Mouse (Mus musculus): Measurements from ENCODE around the gene Rnf113a2. TPM values are rescaled to one million over a fixed set of nuclear protein-coding genes. Genes with fewer than 3 reads are reported as not detected.

The Rnf113a2 gene
- total and polyA plus RNA-seq, 2 experiments from 2014 or later: 9.4 to 20.9 TPM

GRCm38 (mm10) chr12:84385408-84385807 is 31.6 kb upstream of the Rnf113a2 start:
- Histone ChIP-seq H3K4me3 (ENCODE audit: low read depth, low read length) (no peak overlapping the region), H3K27me3 (ENCODE audit: control insufficient read depth, insufficient read depth, low read length) (no peaks in the 10 kb centered on the region), H3K4me2 (ENCODE audit: low read depth, low read length) (no peak overlapping the region), H3K4me1 (ENCODE audit: control insufficient read depth, insufficient read depth) (peaks cover 31% of the 10 kb centered on the region), H3K36me3 (replicated peaks; ENCODE audit: control insufficient read depth, insufficient read depth, low read length) (peaks cover 29% of the 10 kb centered on the region; the same call in 1 of the 2 replicates), H3K9me3 (replicated peaks; ENCODE audit: control insufficient read depth, low read length) (no peaks in the 10 kb centered on the region), H3K27ac (ENCODE audit: low read depth) (peak overlapping the region; percentile 95), H3K9ac (replicated peaks; ENCODE audit: low read depth, low read length) (0 out of 2 replicates have a peak overlapping the region, but pooled peaks have one; percentile 30)
- ATAC-seq (ENCODE audit: insufficient read depth, low read depth) (no peak), DNase-seq (ENCODE audit: low spot score) (no peak)
- TF ChIP-seq CTCF (IDR thresholded peaks at IDR 0.05; ENCODE audit: low read depth) (no peak), EP300 (IDR thresholded peaks at IDR 0.05; ENCODE audit: low read depth) (no peak)
- 79% methylated on average over 4 of the region's 4 CpGs for WGBS

GRCm38 (mm10) chr12:84388097-84388496 is 28.9 kb upstream of the Rnf113a2 start:
- Histone ChIP-seq H3K4me3 (ENCODE audit: low read depth, low read length) (no peak overlapping the region), H3K9me3 (replicated peaks; ENCODE audit: control insufficient read depth, low read length) (no peaks in the 10 kb centered on the region), H3K9ac (replicated peaks; ENCODE audit: low read depth, low read length) (no peak overlapping the region), H3K4me2 (ENCODE audit: low read depth, low read length) (no peak overlapping the region), H3K36me3 (replicated peaks; ENCODE audit: control insufficient read depth, insufficient read depth, low read length) (peaks cover 21% of the 10 kb centered on the region; the same call in 1 of the 2 replicates), H3K27ac (ENCODE audit: low read depth) (peak overlapping the region; percentile 9; the same call in 1 of the 2 replicates), H3K4me1 (ENCODE audit: control insufficient read depth, insufficient read depth) (peaks cover 34% of the 10 kb centered on the region), H3K27me3 (ENCODE audit: control insufficient read depth, insufficient read depth, low read length) (no peaks in the 10 kb centered on the region)
- TF ChIP-seq CTCF (IDR thresholded peaks at IDR 0.05; ENCODE audit: low read depth) (no peak), EP300 (IDR thresholded peaks at IDR 0.05; ENCODE audit: low read depth) (no peak)
- no peak for DNase-seq (ENCODE audit: low spot score)
- ATAC-seq (ENCODE audit: insufficient read depth, low read depth): no peak
- WGBS: 83% methylated on average over 8 of the region's 8 CpGs

- DNase-seq (ENCODE audit: low spot score): no peak
- no peaks in the 10 kb centered on the region for H3K9me3 ChIP-seq (replicated peaks; ENCODE audit: control insufficient read depth, low read length)
- H3K9ac ChIP-seq (replicated peaks; ENCODE audit: low read depth, low read length): no peak overlapping the region
- no peaks in the 10 kb centered on the region for H3K27me3 ChIP-seq (ENCODE audit: control insufficient read depth, insufficient read depth, low read length)
- no peak for TF ChIP-seq CTCF (IDR thresholded peaks at IDR 0.05; ENCODE audit: low read depth)
- TF ChIP-seq EP300 (IDR thresholded peaks at IDR 0.05; ENCODE audit: low read depth): no peak
- no peak overlapping the region for H3K27ac ChIP-seq (ENCODE audit: low read depth)
- H3K4me1 ChIP-seq (ENCODE audit: control insufficient read depth, insufficient read depth): peaks cover 33% of the 10 kb centered on the region
- ATAC-seq (ENCODE audit: insufficient read depth, low read depth): no peak
- no peak overlapping the region for H3K4me3 ChIP-seq (ENCODE audit: low read depth, low read length)
- WGBS: 64% methylated on average over 14 of the region's 14 CpGs
- peaks cover 19% of the 10 kb centered on the region for H3K36me3 ChIP-seq (replicated peaks; ENCODE audit: control insufficient read depth, insufficient read depth, low read length)
- H3K4me2 ChIP-seq (ENCODE audit: low read depth, low read length): peak overlapping the region; percentile 18; the same call in 1 of the 2 replicates
These were observed 28.1 kb upstream of the Rnf113a2 start for GRCm38 (mm10) chr12:84388774-84389400.

- peak; percentile 89 for ATAC-seq (ENCODE audit: insufficient read depth, low read depth)
- WGBS: 19% methylated on average over 6 of the region's 6 CpGs
These were observed 26.7 kb upstream of the Rnf113a2 start for GRCm38 (mm10) chr12:84390336-84390735.

GRCm38 (mm10) chr12:84392681-84393080 is 24.3 kb upstream of the Rnf113a2 start:
- Histone ChIP-seq H3K27ac (ENCODE audit: low read depth) (no peak overlapping the region), H3K4me3 (ENCODE audit: low read depth, low read length) (no peak overlapping the region), H3K36me3 (replicated peaks; ENCODE audit: control insufficient read depth, insufficient read depth, low read length) (peaks cover 12% of the 10 kb centered on the region), H3K9me3 (replicated peaks; ENCODE audit: control insufficient read depth, low read length) (no peaks in the 10 kb centered on the region), H3K4me2 (ENCODE audit: low read depth, low read length) (no peak overlapping the region), H3K27me3 (ENCODE audit: control insufficient read depth, insufficient read depth, low read length) (no peaks in the 10 kb centered on the region), H3K4me1 (ENCODE audit: control insufficient read depth, insufficient read depth) (peaks cover 11% of the 10 kb centered on the region), H3K9ac (replicated peaks; ENCODE audit: low read depth, low read length) (no peak overlapping the region)
- ATAC-seq (ENCODE audit: insufficient read depth, low read depth) (no peak), DNase-seq (ENCODE audit: low spot score) (no peak)
- 96% methylated on average over 4 of the region's 4 CpGs for WGBS
- TF ChIP-seq CTCF (IDR thresholded peaks at IDR 0.05; ENCODE audit: low read depth): no peak
- TF ChIP-seq EP300 (IDR thresholded peaks at IDR 0.05; ENCODE audit: low read depth): no peak

More at GRCm38 (mm10) chr12:84390336-84390735, 26.7 kb upstream of the Rnf113a2 start:
- H3K4me2 ChIP-seq (ENCODE audit: low read depth, low read length): no peak overlapping the region
- H3K4me3 ChIP-seq (ENCODE audit: low read depth, low read length): no peak overlapping the region
- TF ChIP-seq EP300 (IDR thresholded peaks at IDR 0.05; ENCODE audit: low read depth): peak; percentile 64; the same call in 1 of the 2 replicates
- no peak for TF ChIP-seq CTCF (IDR thresholded peaks at IDR 0.05; ENCODE audit: low read depth)
- H3K4me1 ChIP-seq (ENCODE audit: control insufficient read depth, insufficient read depth): peaks cover 20% of the 10 kb centered on the region
- H3K27ac ChIP-seq (ENCODE audit: low read depth): peak overlapping the region; percentile 62
- H3K36me3 ChIP-seq (replicated peaks; ENCODE audit: control insufficient read depth, insufficient read depth, low read length): peaks cover 19% of the 10 kb centered on the region
- H3K27me3 ChIP-seq (ENCODE audit: control insufficient read depth, insufficient read depth, low read length): no peaks in the 10 kb centered on the region
- peak; percentile 69 for DNase-seq (ENCODE audit: low spot score)
- no peak overlapping the region for H3K9ac ChIP-seq (replicated peaks; ENCODE audit: low read depth, low read length)
- no peaks in the 10 kb centered on the region for H3K9me3 ChIP-seq (replicated peaks; ENCODE audit: control insufficient read depth, low read length)

Data from heart, postnatal 0 days (tissue).